Mouse (Mus musculus): ENCODE measurements around the gene Clba1. TPM values are rescaled to one million over a fixed set of nuclear protein-coding genes. Genes with fewer than 3 reads are reported as not detected.

Clba1 gene
- total and polyA plus RNA-seq, 2 experiments from 2014 or later: 16.9 to 21.0 TPM

DNA sequence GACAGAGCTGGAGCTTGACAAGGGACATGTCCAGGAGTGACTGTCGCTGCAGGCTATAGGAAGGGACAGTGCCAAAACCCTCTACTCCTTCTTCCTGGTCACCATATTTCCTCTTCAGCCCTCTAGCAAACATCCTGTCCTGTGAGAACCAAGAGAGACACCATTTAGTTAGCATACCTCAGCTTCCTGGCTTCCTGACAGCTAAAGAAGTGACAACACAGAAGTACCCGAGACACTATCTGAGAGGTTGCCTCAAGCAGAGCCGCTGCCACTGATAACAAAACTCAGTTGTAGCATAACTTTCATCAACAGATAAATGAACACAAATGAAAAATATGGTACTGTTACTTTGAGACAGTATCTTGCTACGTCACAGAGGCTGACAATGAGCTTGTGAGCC, 13.2 kb downstream of the Clba1 start:
- peaks cover 29% of the 10 kb centered on the region for H3K36me3 ChIP-seq (ENCODE audit: insufficient read depth, low read length)
- no peak overlapping the region for H3K9ac ChIP-seq (replicated peaks; ENCODE audit: low read length)
- no peaks in the 10 kb centered on the region for H3K4me1 ChIP-seq (ENCODE audit: insufficient read depth, low read length)
- no peak overlapping the region for H3K4me3 ChIP-seq (ENCODE audit: low read length)
- TF ChIP-seq CTCF (IDR thresholded peaks at IDR 0.05; ENCODE audit: low read depth): no peak
- 84% methylated on average over 4 of the region's 4 CpGs for WGBS
- H3K9me3 ChIP-seq (ENCODE audit: low read length): no peaks in the 10 kb centered on the region
- ATAC-seq (no peak), DNase-seq (ENCODE audit: low spot score) (no peak)
- H3K4me2 ChIP-seq (ENCODE audit: low read depth, low read length): no peak overlapping the region
- H3K27ac ChIP-seq: no peak overlapping the region
- H3K27me3 ChIP-seq (ENCODE audit: insufficient read depth, low read length): no peaks in the 10 kb centered on the region

DNA sequence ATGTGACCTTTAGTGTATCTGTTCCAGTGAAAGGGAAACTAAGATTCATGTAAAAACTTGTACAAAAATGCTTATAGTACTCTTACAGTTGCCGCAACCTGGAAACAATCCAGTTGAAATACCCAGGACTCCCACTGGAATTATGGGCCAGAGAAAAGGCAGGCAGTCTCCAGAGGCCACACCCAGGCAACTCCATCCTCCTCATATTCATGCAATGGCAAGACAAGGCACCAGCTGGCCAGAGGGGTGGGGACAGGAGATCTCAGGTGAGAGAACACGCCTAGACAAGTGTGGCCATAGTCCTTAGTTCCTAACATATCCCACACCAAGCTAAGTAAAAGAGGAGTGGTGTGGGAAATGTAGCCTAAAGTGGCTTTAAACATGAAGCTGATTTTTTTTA, 13.9 kb downstream of the Clba1 start:
- no peak for ATAC-seq
- H3K36me3 ChIP-seq (ENCODE audit: insufficient read depth, low read length): peaks cover 29% of the 10 kb centered on the region
- TF ChIP-seq CTCF (IDR thresholded peaks at IDR 0.05; ENCODE audit: low read depth): no peak

DNA sequence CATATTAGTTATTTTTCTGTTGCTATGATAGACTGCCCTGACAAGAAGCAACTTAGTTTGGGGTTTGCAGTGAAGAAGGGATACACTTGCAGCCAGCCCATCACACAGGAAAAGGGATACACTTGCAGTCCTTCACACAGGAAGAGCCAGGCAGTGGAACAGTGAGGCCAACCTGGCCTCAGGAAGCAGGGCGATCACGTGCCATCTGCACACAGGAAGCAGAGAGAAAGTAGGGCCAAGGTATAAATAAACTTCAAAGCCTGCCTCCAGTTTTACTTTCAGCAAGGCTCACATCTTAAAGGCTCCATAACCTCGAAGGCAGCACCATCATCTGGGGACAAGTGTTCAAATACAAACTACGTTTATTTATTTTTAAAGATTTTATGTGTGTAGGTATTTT, 14.5 kb downstream of the Clba1 start:
- DNase-seq (ENCODE audit: low spot score) (no peak), ATAC-seq (no peak)
- no peak overlapping the region for H3K4me3 ChIP-seq (ENCODE audit: low read length)
- H3K4me2 ChIP-seq (ENCODE audit: low read depth, low read length): no peak overlapping the region
- H3K27me3 ChIP-seq (ENCODE audit: insufficient read depth, low read length): no peaks in the 10 kb centered on the region
- peaks cover 10% of the 10 kb centered on the region for H3K4me1 ChIP-seq (ENCODE audit: insufficient read depth, low read length)
- H3K9ac ChIP-seq (replicated peaks; ENCODE audit: low read length): no peak overlapping the region
- no peak overlapping the region for H3K27ac ChIP-seq
- no peak for TF ChIP-seq CTCF (IDR thresholded peaks at IDR 0.05; ENCODE audit: low read depth)
- H3K36me3 ChIP-seq (ENCODE audit: insufficient read depth, low read length): peaks cover 25% of the 10 kb centered on the region
- no peaks in the 10 kb centered on the region for H3K9me3 ChIP-seq (ENCODE audit: low read length)
- WGBS: 80% methylated on average over 4 of the region's 4 CpGs

More for the DNA sequence above, 13.9 kb downstream of the Clba1 start:
- WGBS: 75% methylated on average over 2 of the region's 2 CpGs
- Histone ChIP-seq H3K9me3 (ENCODE audit: low read length) (no peaks in the 10 kb centered on the region), H3K27ac (no peak overlapping the region), H3K4me3 (ENCODE audit: low read length) (no peak overlapping the region), H3K4me1 (ENCODE audit: insufficient read depth, low read length) (peaks cover 5% of the 10 kb centered on the region), H3K4me2 (ENCODE audit: low read depth, low read length) (no peak overlapping the region), H3K9ac (replicated peaks; ENCODE audit: low read length) (no peak overlapping the region), H3K27me3 (ENCODE audit: insufficient read depth, low read length) (no peaks in the 10 kb centered on the region)
- DNase-seq (ENCODE audit: low spot score): no peak

DNA sequence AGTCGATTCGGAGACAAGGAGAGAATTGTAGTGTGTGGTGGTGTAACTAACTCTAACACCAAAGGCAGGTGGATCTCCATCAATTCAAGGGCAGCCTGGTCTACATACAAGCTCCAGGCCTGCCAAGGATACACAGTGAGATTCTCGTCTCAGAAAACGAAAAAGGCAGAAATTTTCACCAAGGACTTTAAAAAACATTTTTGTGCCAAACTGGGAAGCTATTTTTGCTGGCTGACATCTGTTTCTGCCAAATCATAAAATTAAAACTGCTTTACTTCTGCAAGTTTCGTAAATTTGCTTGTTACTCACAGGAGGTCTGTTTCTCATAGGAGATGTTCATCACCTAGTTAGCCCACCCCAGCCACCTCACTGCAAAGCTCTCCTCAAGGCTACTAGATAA, 17.2 kb downstream of the Clba1 start:
- H3K4me3 ChIP-seq (ENCODE audit: low read length): no peak overlapping the region
- ATAC-seq (no peak), DNase-seq (ENCODE audit: low spot score) (no peak)
- peaks cover 17% of the 10 kb centered on the region for H3K4me1 ChIP-seq (ENCODE audit: insufficient read depth, low read length)
- H3K9me3 ChIP-seq (ENCODE audit: low read length): no peaks in the 10 kb centered on the region
- TF ChIP-seq CTCF (IDR thresholded peaks at IDR 0.05; ENCODE audit: low read depth): no peak
- peaks cover 10% of the 10 kb centered on the region; the same call in 1 of the 2 replicates for H3K36me3 ChIP-seq (ENCODE audit: insufficient read depth, low read length)
- 89% methylated on average over 5 of the region's 5 CpGs for WGBS
- H3K27me3 ChIP-seq (ENCODE audit: insufficient read depth, low read length): no peaks in the 10 kb centered on the region
- H3K9ac ChIP-seq (replicated peaks; ENCODE audit: low read length): no peak overlapping the region
- H3K27ac ChIP-seq: no peak overlapping the region
- H3K4me2 ChIP-seq (ENCODE audit: low read depth, low read length): no peak overlapping the region

DNA sequence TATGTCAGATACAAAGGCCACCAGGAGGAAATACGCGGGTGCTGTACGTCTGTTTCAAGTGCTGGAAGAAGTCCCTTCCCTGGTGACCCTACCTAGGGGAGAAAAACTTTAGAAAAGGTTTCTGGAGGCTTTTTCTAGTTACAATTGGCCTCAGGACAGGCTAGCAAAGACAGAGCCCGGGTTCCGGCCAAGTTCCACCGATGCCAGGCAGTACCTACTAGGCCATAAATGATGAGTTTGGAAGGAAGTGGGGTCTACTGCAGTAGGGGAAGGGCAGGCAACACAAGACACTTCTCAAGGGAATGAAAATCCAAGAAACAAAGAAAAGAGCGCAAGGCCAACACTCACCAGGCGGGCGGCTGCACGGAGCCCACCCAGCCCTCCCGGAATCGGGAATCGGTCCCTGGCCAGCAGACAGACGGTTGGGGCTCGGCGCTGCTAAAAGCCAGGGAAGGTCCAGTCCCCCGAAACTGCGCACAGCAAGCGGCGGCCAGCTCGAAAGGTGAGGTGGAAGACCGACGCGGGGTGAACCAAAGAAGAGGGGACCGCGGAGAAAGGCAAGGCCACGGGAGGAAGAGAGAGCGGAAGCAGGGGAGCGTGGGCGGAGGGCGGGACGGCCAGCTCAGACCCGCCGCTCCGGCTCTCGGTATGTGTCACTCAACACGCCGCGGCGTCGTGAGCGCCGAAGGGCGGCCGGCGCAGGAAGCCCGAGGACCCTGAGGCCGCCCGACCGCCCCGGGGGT, 19.9 kb downstream of the Clba1 start:
- DNase-seq (ENCODE audit: low spot score): no peak
- H3K4me1 ChIP-seq (ENCODE audit: insufficient read depth, low read length): peaks cover 17% of the 10 kb centered on the region
- H3K27me3 ChIP-seq (ENCODE audit: insufficient read depth, low read length): no peaks in the 10 kb centered on the region
- peak; percentile 79 for ATAC-seq
- H3K27ac ChIP-seq: peak overlapping the region; percentile 90
- 0 out of 2 replicates have a peak, but pooled peaks cover 4% of the 10 kb centered on the region for H3K36me3 ChIP-seq (ENCODE audit: insufficient read depth, low read length)
- TF ChIP-seq CTCF (IDR thresholded peaks at IDR 0.05; ENCODE audit: low read depth): 0 out of 2 replicates have a peak, but pooled peaks have one; percentile 6
- peak overlapping the region; percentile 85 for H3K9ac ChIP-seq (replicated peaks; ENCODE audit: low read length)
- WGBS: 5% methylated on average over 42 of the region's 51 CpGs
- H3K9me3 ChIP-seq (ENCODE audit: low read length): no peaks in the 10 kb centered on the region
- peak overlapping the region; percentile 74 for H3K4me3 ChIP-seq (ENCODE audit: low read length)
- H3K4me2 ChIP-seq (ENCODE audit: low read depth, low read length): peak overlapping the region; percentile 67

DNA sequence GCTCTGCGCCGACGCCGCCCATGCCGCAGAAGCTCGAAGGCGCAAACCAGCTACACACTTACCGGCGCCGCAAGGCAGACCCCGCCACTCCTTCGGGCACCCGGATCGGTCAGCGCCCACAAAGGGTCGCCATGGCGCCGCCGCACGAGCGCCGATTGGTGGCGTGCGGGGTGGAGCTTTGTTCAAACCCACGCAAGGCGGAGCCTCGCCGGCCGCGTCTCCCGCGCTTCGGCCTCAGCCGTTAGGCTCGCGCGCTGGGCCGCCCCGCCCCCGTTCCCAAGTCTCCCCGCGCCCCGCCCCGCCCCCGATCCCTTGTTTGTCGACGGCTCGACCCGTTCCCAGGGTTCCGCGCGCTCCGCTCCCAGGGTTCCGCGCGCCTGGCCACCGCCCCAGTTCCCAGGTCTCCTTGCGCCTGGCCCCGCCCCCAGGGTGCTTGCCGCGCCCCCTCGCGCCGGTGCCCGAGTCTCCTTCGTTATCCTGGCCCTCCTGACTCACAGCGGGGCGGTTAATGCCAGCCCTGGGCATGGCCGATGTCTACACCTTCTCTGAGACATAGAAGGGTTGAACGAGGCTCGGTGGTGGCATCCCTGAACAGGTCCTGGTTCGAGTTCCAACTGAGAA, 20.6 kb downstream of the Clba1 start, which contains the start of gene Cdca4:
TSS of gene Cdca4 (minus strand) at position 180 of the 621 bp plus-strand sequence.
- Histone ChIP-seq H3K4me3 (ENCODE audit: low read length) (peak within 1 kb of the TSS; percentile 74), H3K9ac (replicated peaks; ENCODE audit: low read length) (peak within 1 kb of the TSS; percentile 85), H3K36me3 (ENCODE audit: insufficient read depth, low read length) (0 out of 2 replicates have a peak, but pooled peaks cover 4% of the 10 kb centered on the region), H3K9me3 (ENCODE audit: low read length) (no peaks in the 10 kb centered on the region), H3K4me1 (ENCODE audit: insufficient read depth, low read length) (peaks cover 17% of the 10 kb centered on the region), H3K4me2 (ENCODE audit: low read depth, low read length) (peak within 1 kb of the TSS; percentile 87), H3K27ac (peak within 1 kb of the TSS; percentile 90), H3K27me3 (ENCODE audit: insufficient read depth, low read length) (no peaks in the 10 kb centered on the region)
- TF ChIP-seq CTCF (IDR thresholded peaks at IDR 0.05; ENCODE audit: low read depth): 0 out of 2 replicates have a peak, but pooled peaks have one; percentile 12
- DNase-seq (ENCODE audit: low spot score): peak; percentile 99
- WGBS: 2% methylated on average over 36 of the region's 72 CpGs
- ATAC-seq: peak; percentile 98

Measured in hindbrain, postnatal 0 days (tissue).